Mouse (Mus musculus) testis, adult 2 months (tissue): ENCODE measurements around the gene Pid1.

ENCODE experiments used
- CTCF ChIP-seq: fragments of 200-500 bp; IDR thresholded peaks from 2 replicates; pipeline ENCODE4 v1.5.1; 2012; ENCODE audit warnings: low read depth, mild to moderate bottlenecking, inconsistent platforms, low read length, moderate library complexity; ENCODE audit not compliant: control insufficient read depth, insufficient read depth, insufficient replicate concordance
- POLR2A ChIP-seq: fragments of 200-500 bp; IDR thresholded peaks from 2 replicates; pipeline ENCODE4 v1.6.1; 2012; ENCODE audit warnings: low read depth, mild to moderate bottlenecking, inconsistent platforms, low read length, moderate library complexity; ENCODE audit not compliant: control insufficient read depth

GRCm38 (mm10) chr1:84361389-84361788, 2.6 kb downstream of the Pid1 start:
- TF ChIP-seq CTCF (no peak), POLR2A (no peak)
